Mouse (Mus musculus) midbrain, postnatal 0 days (tissue): ENCODE measurements around the gene Cars2. TPM values are rescaled to one million over a fixed set of nuclear protein-coding genes. Genes with fewer than 3 reads are reported as not detected.
A peak's percentile ranks its signal among the peaks of the same experiment; 100 is the strongest.

Source experiments
- ATAC-seq: fragments of 200-750 bp; cut with Nextera tagmentation; 2 replicates; pipeline ENCODE4 v1.8.0; 2017; ENCODE audit warnings: moderate number of reproducible peaks, mild to moderate bottlenecking, moderate TSS enrichment, moderate library complexity; ENCODE audit not compliant: low FRiP score
- DNase-seq: peaks from one replicate; pipeline ENCODE4 v3.0.0-alpha.2; 2015; ENCODE audit warnings: low spot score
- H3K27ac ChIP-seq: fragments of 300-500 bp; sonication (generic); 2 replicates; pipeline ENCODE4 v1.5.1; 2014; ENCODE audit warnings: low read depth, mild to moderate bottlenecking, low read length, mixed read lengths
- H3K27me3 ChIP-seq: fragments of 300-500 bp; sonication (generic); 2 replicates; pipeline ENCODE4 v1.6.1; 2014; ENCODE audit warnings: low read length, control low read depth, mixed read lengths; ENCODE audit not compliant: insufficient read depth
- H3K36me3 ChIP-seq: fragments of 300-500 bp; sonication (generic); 2 replicates; pipeline ENCODE4 v1.6.1; 2014; ENCODE audit warnings: low read length, control low read depth, mixed read lengths; ENCODE audit not compliant: insufficient read depth
- H3K4me1 ChIP-seq: fragments of 300-500 bp; sonication (generic); 2 replicates; pipeline ENCODE4 v1.6.1; 2014; ENCODE audit warnings: mild to moderate bottlenecking, control low read depth, antibody characterized with exemption, low read length, mixed read lengths; ENCODE audit not compliant: insufficient read depth
- H3K4me2 ChIP-seq: fragments of 300-500 bp; sonication (generic); 2 replicates; pipeline ENCODE4 v1.6.1; 2014; ENCODE audit warnings: low read depth, mild to moderate bottlenecking, low read length, mixed read lengths; ENCODE audit not compliant: poor library complexity, severe bottlenecking
- H3K4me3 ChIP-seq: fragments of 300-500 bp; sonication (generic); 2 replicates; pipeline ENCODE4 v1.5.1; 2014; ENCODE audit warnings: low read depth, mild to moderate bottlenecking, low read length, moderate library complexity
- H3K9ac ChIP-seq: fragments of 300-500 bp; sonication (generic); replicated peaks from 2 replicates; pipeline ENCODE4 v1.6.1; 2014; ENCODE audit warnings: mild to moderate bottlenecking, low read length, moderate library complexity, mixed read lengths; ENCODE audit not compliant: poor library complexity, severe bottlenecking
- H3K9me3 ChIP-seq: fragments of 300-500 bp; sonication (generic); 2 replicates; pipeline ENCODE4 v1.6.1; 2016; ENCODE audit warnings: low read length, control low read depth
- CTCF ChIP-seq: IDR thresholded peaks from 2 replicates; pipeline ENCODE4 v1.5.1; 2016; ENCODE audit warnings: antibody characterized with exemption, mild to moderate bottlenecking
- WGBS: fragments of 180-500 bp; shearing (Covaris S2); extraction: QIAGEN DNeasy Blood & Tissue Kit; methylation state at CpG from one replicate; pipeline ENCODE4 v1.1.7; 2014; 5-methylcytosine and 5-hydroxymethylcytosine counted together
- polyA plus RNA-seq: library from polyadenylated mRNA; unstranded; fragments of >200 nt; fragmentation: Nextera tagmentation; extraction: Ambion mirVana; gene quantifications from 2 replicates; pipeline ENCODE4 v1.2.1, GENCODE M21; 2015
- total RNA-seq: library from RNA; depleted of rRNA; stranded (reverse); fragments of >200 nt; gene quantifications from 2 replicates; pipeline ENCODE4 v1.2.3, GENCODE M21; 2014

The Cars2 gene
- total and polyA plus RNA-seq, 2 experiments from 2014 or later: 19.5 to 35.5 TPM

GRCm38 (mm10) chr8:11559511-11559910 lies 8.9 kb upstream of the Cars2 start:
- Histone ChIP-seq H3K4me3 (no peak overlapping the region), H3K4me1 (no peaks in the 10 kb centered on the region), H3K4me2 (no peak overlapping the region), H3K27me3 (no peaks in the 10 kb centered on the region), H3K9me3 (no peaks in the 10 kb centered on the region), H3K36me3 (peaks cover 18% of the 10 kb centered on the region), H3K9ac (no peak overlapping the region), H3K27ac (no peak overlapping the region)
- DNase-seq (no peak), ATAC-seq (no peak)
- 83% methylated on average over 3 of the region's 3 CpGs for WGBS
- no peak for TF ChIP-seq CTCF

GRCm38 (mm10) chr8:11557768-11558629 lies 7.4 kb upstream of the Cars2 start:
- Histone ChIP-seq H3K36me3 (peaks cover 9% of the 10 kb centered on the region), H3K27ac (peak overlapping the region; percentile 81), H3K9me3 (no peaks in the 10 kb centered on the region), H3K4me3 (peak overlapping the region; percentile 78), H3K4me1 (peaks cover 4% of the 10 kb centered on the region; the same call in 1 of the 2 replicates), H3K27me3 (no peaks in the 10 kb centered on the region), H3K4me2 (peak overlapping the region; percentile 82), H3K9ac (peak overlapping the region; percentile 85)
- under 1% methylated on average over 67 of the region's 67 CpGs for WGBS
- DNase-seq (peak; percentile 99), ATAC-seq (peak; percentile 77)
- no peak; the same call in 1 of the 2 replicates for TF ChIP-seq CTCF

GRCm38 (mm10) chr8:11557424-11557767 lies 6.8 kb upstream of the Cars2 start:
- 0% methylated on average over 30 of the region's 32 CpGs for WGBS

GRCm38 (mm10) chr8:11556691-11557423 lies 6.3 kb upstream of the Cars2 start:
- Histone ChIP-seq H3K9me3 (no peaks in the 10 kb centered on the region), H3K4me3 (peak overlapping the region; percentile 78), H3K27me3 (no peaks in the 10 kb centered on the region), H3K4me2 (peak overlapping the region; percentile 82), H3K36me3 (peaks cover 6% of the 10 kb centered on the region), H3K27ac (peak overlapping the region; percentile 81), H3K4me1 (peaks cover 4% of the 10 kb centered on the region; the same call in 1 of the 2 replicates), H3K9ac (peak overlapping the region; percentile 85)
- no peak for TF ChIP-seq CTCF
- ATAC-seq (no peak), DNase-seq (peak; percentile 47)
- under 1% methylated on average over 61 of the region's 85 CpGs for WGBS

More at GRCm38 (mm10) chr8:11557424-11557767, 6.8 kb upstream of the Cars2 start:
- H3K27me3 ChIP-seq: no peaks in the 10 kb centered on the region
- H3K4me1 ChIP-seq: peaks cover 4% of the 10 kb centered on the region; the same call in 1 of the 2 replicates
- DNase-seq: no peak
- TF ChIP-seq CTCF: no peak
- H3K9me3 ChIP-seq: no peaks in the 10 kb centered on the region
- peak overlapping the region; percentile 81 for H3K27ac ChIP-seq
- peaks cover 9% of the 10 kb centered on the region for H3K36me3 ChIP-seq
- peak overlapping the region; percentile 82 for H3K4me2 ChIP-seq
- H3K4me3 ChIP-seq: peak overlapping the region; percentile 78
- ATAC-seq: no peak
- peak overlapping the region; percentile 85 for H3K9ac ChIP-seq

- Histone ChIP-seq H3K4me3 (peak overlapping the region; percentile 78), H3K27ac (peak overlapping the region; percentile 98), H3K36me3 (no peaks in the 10 kb centered on the region), H3K4me1 (peaks cover 4% of the 10 kb centered on the region; the same call in 1 of the 2 replicates), H3K9ac (peak overlapping the region; percentile 85), H3K4me2 (peak overlapping the region; percentile 82), H3K9me3 (no peaks in the 10 kb centered on the region), H3K27me3 (no peaks in the 10 kb centered on the region)
- under 1% methylated on average over 84 of the region's 103 CpGs for whole genome bisulfite sequencing
- ATAC-seq: peak; percentile 91
- TF ChIP-seq CTCF: no peak
- peak; percentile 100 for DNase-seq
These were observed 5.4 kb upstream of the Cars2 start for GRCm38 (mm10) chr8:11555720-11556591.
